Mouse (Mus musculus) naive thymus-derived CD4-positive, alpha-beta T cell, adult 5 months (primary cell): ENCODE data around the gene Olfr1494. TPM values are rescaled to one million over a fixed set of nuclear protein-coding genes. Genes with fewer than 3 reads are reported as not detected.

ENCODE experiments used
- polyA plus RNA-seq: library from polyadenylated mRNA; unstranded; fragments of 100-300 nt; shearing (Covaris generic); gene quantifications from one replicate; pipeline ENCODE4 v1.2.1, GENCODE M21; 2017

Olfr1494 gene
- not detected for polyA plus RNA-seq

GRCm38 (mm10) chr19:13739428-13739827 lies at the start of gene Olfr1494:
Gene Olfr1494, plus strand, starts transcription at chr19:13739728.

GRCm38 (mm10) chr19:13696968-13697367 lies 42.6 kb upstream of the Olfr1494 start, which contains the start of gene Olfr1491:
Gene Olfr1491, plus strand, starts transcription at chr19:13697268.

GRCm38 (mm10) chr19:13722978-13723377 lies 16.6 kb upstream of the Olfr1494 start, which contains the start of gene Olfr1493-ps1:
Gene Olfr1493-ps1, plus strand, starts transcription at chr19:13723278.

GRCm38 (mm10) chr19:13764306-13764705 lies 24.8 kb downstream of the Olfr1494 start, which contains the start of gene Olfr1495:
Gene Olfr1495, plus strand, starts transcription at chr19:13764606.

DNA sequence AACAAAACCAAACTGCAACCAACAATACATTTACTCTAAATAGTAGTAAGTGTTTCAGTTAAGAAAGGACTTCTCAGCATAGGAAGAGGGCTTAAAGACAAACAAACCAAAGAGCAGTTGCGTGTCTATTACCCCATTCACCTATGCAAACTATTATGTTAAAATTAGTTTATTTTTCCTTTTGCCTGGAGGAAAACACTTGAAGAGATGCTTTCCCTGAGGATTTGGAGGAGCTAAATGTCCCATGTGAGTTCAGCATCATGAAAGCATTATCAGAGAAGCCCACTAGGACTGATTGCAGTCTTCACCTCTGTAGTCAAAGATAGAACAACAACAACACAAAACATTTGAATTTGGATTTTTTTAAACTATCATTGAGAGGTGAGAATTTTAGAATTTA lies 38.0 kb downstream of the Olfr1494 start, which contains the start of gene Olfr1496:
Olfr1496 (plus strand) TSS at position 301 of the 400 bp plus-strand sequence.

DNA sequence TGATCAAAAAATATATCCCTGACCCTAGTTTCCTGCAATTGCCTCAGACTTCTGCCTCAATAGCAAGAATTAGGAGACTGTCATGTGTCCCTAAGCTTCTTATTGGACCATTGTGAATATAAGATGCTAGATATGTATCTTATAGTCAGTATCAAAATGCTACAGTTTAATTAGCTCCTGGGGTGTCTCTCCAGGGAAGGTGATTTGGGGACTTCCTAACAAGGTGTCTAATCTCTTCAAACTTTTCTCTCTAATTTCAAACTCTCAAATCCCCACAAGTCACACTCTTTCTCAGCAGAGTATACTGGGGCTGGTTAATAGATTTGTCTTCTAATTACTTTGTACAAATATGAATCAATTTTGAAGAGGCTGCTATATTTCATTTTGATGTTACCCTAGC lies 58.6 kb downstream of the Olfr1494 start, which contains the start of gene Olfr1497:
Olfr1497 (minus strand) TSS at position 101 of the 400 bp plus-strand sequence.

Other genes with a start within 250 kb of the Olfr1494 start
- 0.11 TPM for gene Olfr1477, start 239.2 kb upstream of the Olfr1494 start, polyA plus RNA-seq
- not detected for gene Olfr1480, start 211.8 kb upstream of the Olfr1494 start, polyA plus RNA-seq
- not detected for gene Olfr1484, start 156.2 kb upstream of the Olfr1494 start, polyA plus RNA-seq
- not detected for gene Olfr1487, start 122.4 kb upstream of the Olfr1494 start, polyA plus RNA-seq
- gene Olfr1489, start 108.1 kb upstream of the Olfr1494 start, polyA plus RNA-seq, result not detected
- gene Olfr1490, start 88.6 kb upstream of the Olfr1494 start, polyA plus RNA-seq, result not detected
- not detected for gene Olfr1491, start 42.5 kb upstream of the Olfr1494 start, polyA plus RNA-seq
- gene Olfr1493-ps1, start 16.4 kb upstream of the Olfr1494 start, polyA plus RNA-seq, result not detected
- not detected for gene Olfr1495, start 24.9 kb downstream of the Olfr1494 start, polyA plus RNA-seq
- not detected for gene Olfr1496, start 38.1 kb downstream of the Olfr1494 start, polyA plus RNA-seq
- gene Olfr1497, start 58.5 kb downstream of the Olfr1494 start, polyA plus RNA-seq, result not detected
- gene Olfr1499, start 79.7 kb downstream of the Olfr1494 start, polyA plus RNA-seq, result 0.22 TPM
- not detected for gene Olfr1500, start 90.8 kb downstream of the Olfr1494 start, polyA plus RNA-seq
- 0.12 TPM for gene Olfr1501, start 111.0 kb downstream of the Olfr1494 start, polyA plus RNA-seq
- not detected for gene Olfr1502, start 122.1 kb downstream of the Olfr1494 start, polyA plus RNA-seq
- gene Olfr1504, start 158.2 kb downstream of the Olfr1494 start, polyA plus RNA-seq, result not detected
- gene Olfr1505, start 173.8 kb downstream of the Olfr1494 start, polyA plus RNA-seq, result not detected